Mouse (Mus musculus) frontal cortex, postnatal 25 days (tissue): ENCODE data around the gene Gpa33.

ENCODE experiments used
- DNase-seq, 2 experiments: peaks; one replicate each; pipeline ENCODE4 v3.0.0; 2022; ENCODE audit warnings: low spot score in 2 of 2

The Gpa33 gene

DNA sequence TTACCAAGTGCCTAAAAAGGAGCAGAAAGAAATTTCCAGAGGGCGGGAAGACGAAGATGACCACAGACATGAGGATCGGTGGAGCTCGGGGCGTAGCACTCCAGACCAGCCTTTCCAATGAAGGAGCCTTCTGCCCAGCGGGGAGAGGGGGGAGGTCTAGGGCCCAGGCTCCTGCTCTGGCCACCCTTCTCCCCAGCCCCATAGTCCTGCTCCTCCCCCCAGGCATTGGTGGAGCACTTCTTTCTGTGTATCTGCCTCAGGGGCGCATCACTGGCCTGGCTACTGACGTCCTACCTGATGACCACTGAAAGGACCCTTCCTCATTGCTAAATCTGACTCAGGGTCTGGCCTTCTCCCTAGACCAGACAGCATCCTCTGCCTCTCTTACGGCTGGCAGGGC is 35.1 kb downstream of the Gpa33 start:
- DNase-seq = no peak

DNA sequence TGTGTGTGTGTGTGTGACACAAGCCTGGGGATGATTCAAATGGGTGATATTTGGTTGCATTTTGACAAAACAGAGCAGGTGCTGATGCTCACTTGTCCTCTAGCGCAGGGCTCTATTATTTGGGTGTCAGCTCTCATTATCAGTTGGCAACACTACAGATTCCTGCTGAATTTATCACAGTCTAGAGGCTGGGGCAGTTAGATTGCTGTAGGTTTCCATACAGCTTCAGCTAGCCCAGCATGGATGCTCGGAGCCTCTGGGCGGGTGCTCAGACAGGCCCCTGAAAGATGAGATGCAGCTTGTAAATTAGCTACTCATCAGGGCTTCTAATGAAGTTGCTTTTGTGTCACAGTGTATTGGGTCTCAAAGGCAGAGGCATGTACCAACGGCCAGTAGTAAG is 37.4 kb downstream of the Gpa33 start:
- no peak for DNase-seq

DNA sequence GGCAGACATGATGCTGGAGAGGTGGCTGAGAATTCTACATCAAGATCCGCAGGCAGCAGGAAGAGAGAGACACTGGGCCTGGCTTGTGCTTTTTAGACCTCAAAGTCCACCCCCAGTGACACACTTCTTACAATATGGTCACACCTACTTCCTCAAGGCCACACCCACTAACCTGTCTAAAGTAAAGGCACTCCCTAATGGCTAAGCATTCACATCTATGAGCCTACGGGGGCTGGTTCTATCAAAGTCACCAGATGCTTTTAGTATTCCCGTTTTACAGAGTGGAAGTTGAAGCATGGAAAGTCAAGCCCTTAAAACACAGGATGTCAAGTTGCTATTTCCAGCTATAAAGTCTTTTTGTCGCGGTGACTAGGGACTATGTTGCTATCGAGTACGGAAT is 38.0 kb downstream of the Gpa33 start:
- no peak for DNase-seq

DNA sequence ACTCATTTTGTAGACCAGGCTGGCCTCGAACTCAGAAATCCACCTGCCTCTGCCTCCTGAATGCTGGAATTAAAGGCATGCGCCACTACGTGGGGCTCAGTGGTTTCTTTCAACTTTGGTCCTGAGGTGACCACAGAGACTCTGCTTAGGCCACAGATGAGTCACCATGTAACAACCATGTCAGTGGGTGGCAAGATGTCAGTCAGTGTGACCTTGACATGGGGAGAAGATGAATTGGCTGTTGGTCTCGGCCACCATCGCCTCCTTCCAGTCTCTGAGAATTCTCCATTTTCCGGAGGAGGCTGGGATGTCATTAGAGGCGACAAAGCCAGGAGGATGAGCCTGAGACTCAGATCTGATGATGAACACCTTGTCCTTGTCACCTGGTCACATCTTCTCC is 39.7 kb downstream of the Gpa33 start:
- no peak for DNase-seq

DNA sequence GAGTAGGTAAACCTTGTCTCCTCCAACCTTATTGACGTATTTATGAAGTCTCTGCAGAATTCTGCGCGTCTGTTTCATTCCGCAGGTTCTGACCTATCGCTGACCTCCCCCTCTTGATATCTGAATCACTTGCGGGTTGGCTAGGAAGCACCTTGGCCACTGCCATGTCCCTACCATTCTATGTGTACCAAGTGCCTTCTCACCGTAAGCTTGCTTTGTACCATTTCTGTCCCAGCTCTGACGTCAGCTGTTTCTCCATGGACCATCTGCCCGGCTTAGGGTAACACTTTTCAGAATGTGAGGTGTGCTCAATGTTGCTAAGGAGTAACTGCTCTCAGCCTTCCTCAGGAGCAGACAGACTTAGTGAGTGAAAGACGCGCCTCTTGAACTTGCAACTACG is 40.8 kb downstream of the Gpa33 start:
- DNase-seq = no peak

DNA sequence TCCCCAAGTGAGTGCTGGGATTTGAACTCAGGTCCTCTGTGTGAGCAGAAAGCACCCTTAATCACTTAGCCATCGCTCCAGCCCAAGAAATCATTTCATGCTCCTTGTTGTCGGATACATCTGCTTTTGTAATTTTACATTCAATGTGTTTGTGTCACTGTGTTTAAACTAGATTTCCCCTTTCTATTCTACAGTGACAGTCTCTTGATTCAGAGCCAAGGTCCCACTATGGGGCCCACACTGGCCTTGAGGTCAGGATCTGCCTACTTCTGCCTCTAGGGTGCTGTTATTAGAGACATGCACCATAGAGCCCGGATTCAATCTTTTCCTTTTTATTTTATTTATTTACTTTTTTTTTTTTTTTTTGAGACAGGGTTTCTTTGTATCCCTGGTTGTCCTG is 43.0 kb downstream of the Gpa33 start:
- DNase-seq = peak in 1 of 2 experiments; percentile 2

DNA sequence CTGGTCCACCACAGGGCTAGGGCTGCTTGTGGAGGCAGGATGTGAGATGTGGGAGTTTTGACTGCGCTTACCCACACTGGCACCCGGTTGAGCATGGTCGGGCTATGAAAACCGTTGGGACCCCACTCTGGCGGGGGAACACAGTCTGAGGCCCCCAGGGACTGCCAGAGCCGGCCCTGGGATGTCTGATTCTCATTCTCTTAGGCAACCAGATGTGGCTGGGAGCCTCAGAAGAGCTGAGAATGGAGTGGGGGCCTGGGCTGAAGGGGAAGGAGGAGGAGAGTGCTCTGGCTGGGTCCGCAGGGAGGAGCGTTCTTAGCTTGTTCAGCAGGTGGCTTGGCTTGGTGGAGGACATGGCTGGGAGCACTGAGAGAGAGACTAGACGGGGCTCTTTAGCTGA is 43.6 kb downstream of the Gpa33 start:
- DNase-seq = peak in 1 of 2 experiments; percentile 1

DNA sequence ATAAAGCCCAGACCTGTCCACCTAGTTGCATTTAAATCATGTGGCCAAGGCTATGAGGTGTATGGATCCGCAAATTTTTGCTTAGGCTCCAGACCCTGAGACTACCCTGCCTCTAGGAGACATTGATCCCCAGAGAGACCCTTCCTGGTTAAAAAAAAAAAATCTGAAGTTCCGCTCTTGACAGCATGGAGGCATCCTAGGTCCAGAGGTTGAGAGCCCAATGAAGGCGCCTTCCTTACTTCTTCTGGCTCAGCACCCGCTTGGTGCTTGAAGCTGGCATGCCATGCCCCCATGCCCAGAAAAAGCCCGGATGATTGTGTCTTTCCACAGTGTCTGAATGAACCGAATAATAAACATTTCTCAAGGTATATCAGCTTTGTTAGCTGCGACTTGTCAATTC is 51.5 kb downstream of the Gpa33 start:
- no peak for DNase-seq

DNA sequence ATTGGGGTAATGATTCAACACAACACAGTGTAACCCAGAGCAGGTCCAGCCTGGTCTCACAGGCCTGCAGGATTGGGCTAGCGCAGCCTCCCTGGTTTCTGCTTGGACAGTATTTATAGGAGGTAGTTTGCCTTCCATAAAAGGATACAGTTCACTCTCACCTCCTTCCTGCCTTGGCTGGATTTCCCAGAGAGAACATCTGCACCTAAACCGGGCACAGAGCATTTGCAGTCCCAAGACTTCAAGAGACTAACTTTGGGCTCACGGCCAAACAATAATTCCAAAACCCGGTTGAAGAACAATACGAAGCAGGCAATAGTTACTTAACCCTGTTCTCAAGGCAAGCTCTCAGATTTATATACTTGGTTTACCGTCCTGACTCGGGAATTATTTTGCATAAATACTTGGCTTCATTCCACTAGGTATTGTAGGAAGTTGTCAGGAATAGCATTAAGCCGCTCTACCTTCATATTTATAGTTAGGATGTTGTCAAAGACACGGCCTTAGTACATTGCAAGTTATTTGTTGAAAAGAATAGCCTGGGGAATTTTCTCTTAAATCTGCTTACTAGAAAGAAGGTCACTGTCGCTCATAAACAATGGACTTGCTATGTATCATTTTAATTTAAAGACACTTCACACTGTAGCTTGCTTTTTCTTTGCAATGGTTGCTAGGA is 53.1 kb downstream of the Gpa33 start:
- no peak for DNase-seq

DNA sequence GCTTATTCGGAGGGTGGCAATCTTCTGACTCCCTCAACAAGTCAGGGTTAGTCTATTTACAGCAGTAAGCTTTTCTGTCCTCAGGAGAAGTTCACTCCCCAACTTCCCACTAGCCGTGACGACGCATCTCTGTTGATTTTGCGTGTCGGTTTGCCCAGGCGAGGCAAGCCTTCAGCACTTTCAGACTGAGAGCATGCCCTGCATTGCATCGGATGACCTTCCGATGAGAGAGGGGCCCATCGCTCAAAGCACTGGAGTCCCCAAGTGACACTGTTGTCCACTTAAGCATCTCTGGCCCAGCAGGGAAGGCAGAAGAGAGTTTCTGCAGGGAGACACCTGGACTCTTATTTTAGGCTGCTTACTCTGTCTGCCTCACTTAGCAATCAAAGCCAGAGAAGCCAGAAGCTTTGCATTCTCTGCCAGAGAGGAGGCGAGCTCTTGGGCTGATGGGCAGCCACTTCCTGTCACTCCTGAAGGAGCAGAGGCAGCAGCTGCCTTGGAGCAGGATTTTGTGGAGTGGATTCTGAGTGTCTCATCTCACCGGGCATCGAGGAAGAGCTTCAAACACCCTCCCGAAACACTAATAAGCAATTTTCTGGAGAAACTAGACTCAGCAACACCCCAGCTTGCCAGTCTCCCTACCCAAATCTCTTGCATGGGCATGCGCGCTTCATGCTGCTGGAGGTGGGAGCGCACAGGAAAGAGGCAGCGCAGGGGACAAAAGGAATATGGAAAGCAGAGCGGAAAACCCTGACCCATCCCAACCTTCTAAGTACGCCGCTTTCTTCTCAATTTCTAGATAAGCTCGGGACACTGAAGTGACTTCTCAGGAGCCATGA is 54.6 kb downstream of the Gpa33 start:
- peak in 1 of 2 experiments; percentile 10 for DNase-seq

DNA sequence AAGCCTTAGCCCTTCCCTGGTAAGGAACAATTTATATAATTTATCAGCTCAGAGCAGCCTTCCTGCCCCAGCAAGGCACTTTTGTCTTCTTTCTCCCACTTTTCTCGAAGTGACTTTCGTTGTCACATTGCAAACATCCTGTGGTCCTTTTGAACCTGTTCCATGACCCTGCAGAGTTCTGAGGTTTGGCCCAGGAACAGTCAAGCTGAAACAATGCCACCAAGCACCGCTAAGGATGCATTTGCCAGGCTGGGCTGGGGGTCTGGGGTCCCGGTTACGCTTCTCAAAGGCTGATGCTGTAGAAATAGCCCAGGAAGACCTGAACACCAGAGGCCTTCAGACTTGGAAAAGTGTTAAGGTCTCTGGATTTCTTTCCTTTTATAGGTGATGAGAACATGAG is 55.3 kb downstream of the Gpa33 start:
- DNase-seq = no peak

DNA sequence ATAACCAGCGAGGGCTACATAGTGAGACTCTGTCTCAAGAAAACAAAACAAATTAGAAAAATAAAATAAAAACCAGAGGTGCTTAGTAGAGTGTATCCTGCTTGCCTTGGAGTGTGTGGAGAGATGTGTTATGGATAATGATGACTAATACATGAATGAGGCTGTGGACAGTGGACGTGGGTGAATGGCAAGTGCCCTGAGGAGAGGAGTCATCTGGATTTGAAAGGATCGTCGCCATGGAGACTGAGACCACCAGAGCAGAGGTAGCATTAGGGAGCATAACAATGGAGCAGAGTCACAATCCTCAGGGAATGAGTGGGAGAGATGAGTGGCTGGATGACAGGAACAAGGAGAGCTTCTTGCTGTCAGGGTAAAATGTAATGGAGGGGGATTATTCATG is 59.8 kb downstream of the Gpa33 start:
- no peak for DNase-seq

DNA sequence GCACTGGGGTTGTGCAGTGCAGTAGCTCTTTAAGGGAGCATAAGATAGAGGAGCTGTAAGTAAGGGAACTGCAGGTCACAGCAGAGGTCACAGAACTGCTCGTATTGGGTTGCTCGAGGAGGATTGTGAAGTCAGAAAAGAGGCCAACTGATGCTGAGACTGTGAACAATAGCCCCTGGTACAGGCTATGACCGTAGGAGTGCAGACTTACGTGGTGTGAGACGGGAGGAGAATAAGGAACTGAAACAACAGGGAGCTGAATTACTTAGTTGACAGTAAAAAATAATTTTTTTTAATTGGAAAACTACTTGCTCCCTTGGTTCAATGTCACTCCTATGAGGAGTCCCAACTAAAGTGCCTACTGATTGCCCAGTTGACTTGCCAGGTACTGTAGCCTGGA is 74.1 kb downstream of the Gpa33 start:
- DNase-seq = no peak

DNA sequence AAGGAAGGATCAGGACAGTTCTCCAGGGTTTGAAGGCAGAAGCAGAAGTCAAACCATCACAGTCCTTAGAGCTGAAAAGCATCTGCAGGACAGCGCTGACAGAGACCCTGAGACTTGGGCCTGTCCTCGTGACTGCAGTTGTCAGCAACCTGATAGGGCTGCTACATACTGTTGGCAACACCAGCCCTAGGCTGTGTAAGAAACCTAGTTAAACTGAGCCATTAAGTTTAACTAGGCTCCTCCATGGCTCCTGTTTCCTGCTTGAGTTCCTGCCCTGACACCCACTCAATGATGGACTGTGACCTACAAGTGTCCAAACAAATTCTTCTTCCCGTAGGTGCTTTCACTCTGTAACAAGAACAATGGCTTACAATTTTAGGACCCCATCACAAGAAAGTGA is 75.1 kb downstream of the Gpa33 start:
- no peak for DNase-seq

DNA sequence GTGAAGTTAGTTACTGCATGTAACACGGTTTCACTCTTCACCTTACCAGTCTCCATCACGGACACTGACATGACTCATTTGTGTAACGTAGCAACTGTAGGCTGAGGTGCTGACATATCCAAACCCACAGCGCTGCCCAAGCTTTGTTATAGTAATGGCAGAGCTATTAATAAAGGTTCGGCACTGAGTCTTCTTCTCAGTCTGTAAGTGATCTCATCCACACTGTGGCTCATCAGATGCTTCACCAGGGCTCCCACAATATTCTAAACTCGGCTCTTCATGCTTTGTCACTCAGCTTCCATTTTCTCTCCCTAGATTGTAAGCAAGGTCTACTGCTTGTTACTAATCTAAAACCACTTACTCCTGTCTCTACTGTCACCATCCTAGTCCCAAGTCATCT is 79.3 kb downstream of the Gpa33 start:
- DNase-seq = no peak

DNA sequence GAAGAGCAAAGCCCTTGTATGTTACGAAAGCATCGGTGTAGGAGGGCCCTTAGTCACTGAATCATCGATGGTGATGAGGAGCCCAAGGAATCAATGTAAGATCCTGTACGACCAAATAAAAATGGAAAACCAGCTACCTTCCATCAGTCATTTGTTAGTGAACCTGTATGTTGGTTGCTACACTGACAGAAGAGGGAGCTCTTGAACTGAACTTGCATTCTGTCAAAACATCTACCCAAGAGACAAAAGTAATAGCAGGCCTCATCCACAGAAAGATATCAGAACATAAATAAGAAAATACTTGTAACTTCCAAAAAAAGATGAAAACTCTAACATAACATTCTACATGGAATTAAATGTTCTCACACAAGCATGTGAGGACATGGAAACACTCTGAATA is 84.1 kb downstream of the Gpa33 start:
- DNase-seq = no peak
